In genomic region chr4:95053041-95053790, GRCm38 (mm10) we compare ENCODE assay signal across 1 mouse cellular context.
TF ChIP-seq lines count a peak whose summit lies in the region.

No protein-coding gene starts in this region.

TF ChIP-seq in CH12.LX, 34 proteins besides CTCF, POLR2A, EP300 and RAD21 (continued from another document):
- TF ChIP-seq MAZ (IDR thresholded peaks at IDR 0.05; ENCODE audit: low read depth, low read length) (peak; percentile 91), MEF2A (IDR thresholded peaks at IDR 0.05; ENCODE audit: borderline replicate concordance, low read depth, low read length) (peak; percentile 55; the same call in 1 of the 2 replicates), E2F4 (IDR thresholded peaks at IDR 0.05; ENCODE audit: insufficient replicate concordance, low read depth, low read length) (no peak), POLR2AphosphoS2 (IDR thresholded peaks at IDR 0.05; ENCODE audit: low read depth, low read length) (no peak), IRF4 (IDR thresholded peaks at IDR 0.05; ENCODE audit: low read depth, low read length) (peak; percentile 54; the same call in 1 of the 2 replicates), CHD2 (IDR thresholded peaks at IDR 0.05; ENCODE audit: low read length) (peak; percentile 52)
